Mouse (Mus musculus): Measurements from ENCODE around the gene Scnm1.

DNA sequence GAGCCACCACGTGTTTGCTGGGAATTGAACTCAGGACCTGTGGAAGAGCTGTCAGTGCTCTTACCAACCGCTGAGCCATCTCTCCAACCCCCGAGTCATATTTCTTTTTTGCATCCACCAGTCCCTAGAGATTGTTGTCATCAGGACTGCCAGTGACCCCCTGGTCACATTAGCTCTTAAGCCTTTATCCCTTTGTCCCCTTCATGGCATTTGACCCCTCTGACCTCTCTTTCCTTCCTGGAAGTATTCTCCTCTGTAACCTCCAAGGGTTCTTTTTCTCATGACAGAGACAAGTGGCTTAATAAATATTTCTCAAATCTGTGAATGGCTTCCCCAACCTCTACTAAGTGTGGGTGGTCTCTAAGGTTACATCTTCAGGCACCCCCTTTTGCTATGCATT, 14.1 kb upstream of the Scnm1 start:
- TF ChIP-seq CTCF (IDR thresholded peaks at IDR 0.05; ENCODE audit: borderline replicate concordance, insufficient read depth, low read length) (no peak), POLR2A (IDR thresholded peaks at IDR 0.05; ENCODE audit: low read depth, low read length) (no peak)
